ENCODE assay signal across 8 mouse cellular contexts in the genomic region with DNA sequence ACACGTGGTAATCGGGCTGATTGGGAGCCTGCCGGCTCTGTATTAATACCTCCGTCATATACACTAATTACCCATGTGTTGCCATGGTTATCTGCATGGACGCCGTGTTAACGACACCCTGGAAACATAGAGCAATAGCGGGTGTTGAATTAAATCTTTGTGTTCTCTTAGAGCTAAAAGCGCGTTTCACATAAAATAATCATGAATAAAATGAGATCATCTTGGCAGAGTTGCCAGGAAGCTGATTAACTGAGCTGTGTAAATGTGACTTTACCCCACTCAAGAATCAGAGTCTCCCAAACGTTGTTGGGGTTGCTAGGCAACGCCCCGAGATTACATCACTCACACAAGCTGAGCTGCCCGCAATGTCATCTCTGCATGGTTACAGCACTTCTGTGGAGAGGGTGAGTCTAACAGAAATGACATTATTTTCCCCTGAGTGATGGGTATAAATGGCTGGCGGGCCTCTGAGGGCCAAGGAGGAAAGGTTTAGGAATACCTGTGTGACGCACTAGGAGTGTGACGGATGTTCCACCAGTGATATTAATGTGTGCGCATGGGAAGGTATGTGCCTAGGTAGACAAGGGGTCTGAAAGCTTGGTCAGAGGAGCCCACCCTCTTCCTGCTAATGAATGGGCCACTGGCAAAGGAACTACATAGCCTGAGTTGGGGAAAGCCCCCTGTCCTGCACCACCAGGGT. TPM values are rescaled to one million over a fixed set of nuclear protein-coding genes. Genes with fewer than 3 reads are reported as not detected.
DNase-seq lines count a peak whose midpoint lies in the region; ATAC-seq and TF ChIP-seq lines count a peak whose summit lies in the region.

No protein-coding gene starts in this region.

- H3K4me3 ChIP-seq in gastrocnemius, adult 2 months: no peak overlapping the region; the same call in 1 of the 2 replicates
- H3K4me3 ChIP-seq in hindbrain, embryonic 15.5 days: no peak overlapping the region
- no peak overlapping the region for H3K4me3 ChIP-seq in stomach, embryonic 14.5 days (ENCODE audit: low read depth, low read length)

- H3K27ac ChIP-seq in gastrocnemius, adult 2 months: no peak overlapping the region
- peak overlapping the region; percentile 88 for H3K27ac ChIP-seq in hindbrain, embryonic 15.5 days (replicated peaks)
- peak overlapping the region; percentile 49; the same call in 1 of the 2 replicates for H3K27ac ChIP-seq in stomach, embryonic 14.5 days (ENCODE audit: low read length)

- peaks cover 26% of the 10 kb centered on the region for H3K4me1 ChIP-seq in hindbrain, embryonic 15.5 days (replicated peaks)
- H3K4me1 ChIP-seq in stomach, embryonic 14.5 days (ENCODE audit: control insufficient read depth, insufficient read depth, low read length): peaks cover 19% of the 10 kb centered on the region; the same call in 1 of the 2 replicates

- no peak for TF ChIP-seq CTCF in gastrocnemius, adult 2 months (IDR thresholded peaks at IDR 0.05)

- WGBS in hindbrain, embryonic 15.5 days: 19% methylated on average over 18 of the region's 18 CpGs
- WGBS in stomach, embryonic 14.5 days: 58% methylated on average over 18 of the region's 18 CpGs

- no peaks in the 10 kb centered on the region for H3K27me3 ChIP-seq in hindbrain, embryonic 15.5 days
- no peaks in the 10 kb centered on the region for H3K27me3 ChIP-seq in stomach, embryonic 14.5 days (ENCODE audit: control insufficient read depth, insufficient read depth, low read length)

- H3K9ac ChIP-seq in hindbrain, embryonic 15.5 days: no peak overlapping the region
- H3K9ac ChIP-seq in stomach, embryonic 14.5 days (replicated peaks; ENCODE audit: low read depth, low read length): no peak overlapping the region

- peak; percentile 67 for DNase-seq in NIH3T3 (ENCODE audit: low read depth)
- DNase-seq in c-Kit-positive CD71-negative TER-119-negative erythroid progenitor cells, embryonic 14.5 days (ENCODE audit: low read depth): peak; percentile 42
- DNase-seq in gastrocnemius, adult 2 months: peak; percentile 80
- DNase-seq in layer of hippocampus, postnatal 36 days: peak; percentile 84
- no peak for DNase-seq in thymus, postnatal 4 days

- intact Hi-C loops in gastrocnemius, adult 2 months (cut with DNase I): no loop called here

- no peaks in the 10 kb centered on the region for H3K36me3 ChIP-seq in hindbrain, embryonic 15.5 days
- H3K36me3 ChIP-seq in stomach, embryonic 14.5 days (ENCODE audit: control insufficient read depth, insufficient read depth, low read length): no peaks in the 10 kb centered on the region

- H3K9me3 ChIP-seq in hindbrain, embryonic 15.5 days: no peaks in the 10 kb centered on the region
- H3K9me3 ChIP-seq in stomach, embryonic 14.5 days (ENCODE audit: control insufficient read depth, low read depth, low read length): no peaks in the 10 kb centered on the region

- ATAC-seq in hindbrain, embryonic 15.5 days (ENCODE audit: low FRiP score, low read depth): peak; percentile 94
- peak; percentile 42; the same call in 1 of the 2 replicates for ATAC-seq in megakaryocyte progenitor cell, adult 5-6 weeks (replicated peaks; ENCODE audit: poor library complexity)
- ATAC-seq in stomach, embryonic 14.5 days (ENCODE audit: insufficient number of reproducible peaks, insufficient read depth, low FRiP score, low read depth): peak; percentile 64; the same call in 1 of the 2 replicates

- H3K4me2 ChIP-seq in hindbrain, embryonic 15.5 days: peak overlapping the region; percentile 35
- H3K4me2 ChIP-seq in stomach, embryonic 14.5 days (replicated peaks; ENCODE audit: low read depth, low read length): no peak overlapping the region

RNA-seq across cellular contexts. Expression of a gene that starts 58.1 kb away (rescaled TPM):
- 10 to 100 TPM; 18.8 to 21.3 TPM for total RNA-seq in gastrocnemius, adult 2 months (2021)
- 44.2 and 45.9 TPM in 2 replicates for polyA plus RNA-seq in hindbrain, embryonic 15.5 days (2015; fragmentation: Nextera tagmentation; extraction: Ambion mirVana)
- 10 to 100 TPM; 27.1 to 27.7 TPM for total RNA-seq in layer of hippocampus, postnatal 36 days (2021)
- 36.7 and 37.2 TPM in 2 replicates for total RNA-seq in megakaryocyte progenitor cell, adult 5-6 weeks (2015)
- 85.6 and 87.3 TPM in 2 replicates for total RNA-seq in megakaryocyte progenitor cell, adult 5-6 weeks (2017)
- polyA plus RNA-seq in stomach, embryonic 14.5 days (2014; fragmentation: Nextera tagmentation; extraction: Ambion mirVana): 48.7 and 49.2 TPM in 2 replicates

Comparison
In these comparisons a context has a peak if more than half of its experiments do, and no peak if none do; other contexts are left out.
1. ATAC-seq: peak in every context shown above with its lines; median percentile 94 in hindbrain, embryonic 15.5 days; 64 in stomach, embryonic 14.5 days; 42 in megakaryocyte progenitor cell, adult 5-6 weeks.